Mouse (Mus musculus) erythroblast, embryonic 14.5 days (primary cell): ENCODE measurements around the gene Zfp985.
"Not testable (repeated sequence)": the region's sequence is repeated elsewhere in the genome, so short reads cannot be mapped to it uniquely, and the experiment has no call there.

Experiments
- GATA1 ChIP-seq: IDR thresholded peaks from 2 replicates; pipeline ENCODE4 v1.6.1; 2012; ENCODE audit warnings: low read length, inconsistent platforms, mixed read lengths
- TAL1 ChIP-seq: IDR thresholded peaks from 3 replicates; pipeline ENCODE4 v1.6.1; 2012; ENCODE audit warnings: low read length, inconsistent platforms, mixed read lengths

DNA sequence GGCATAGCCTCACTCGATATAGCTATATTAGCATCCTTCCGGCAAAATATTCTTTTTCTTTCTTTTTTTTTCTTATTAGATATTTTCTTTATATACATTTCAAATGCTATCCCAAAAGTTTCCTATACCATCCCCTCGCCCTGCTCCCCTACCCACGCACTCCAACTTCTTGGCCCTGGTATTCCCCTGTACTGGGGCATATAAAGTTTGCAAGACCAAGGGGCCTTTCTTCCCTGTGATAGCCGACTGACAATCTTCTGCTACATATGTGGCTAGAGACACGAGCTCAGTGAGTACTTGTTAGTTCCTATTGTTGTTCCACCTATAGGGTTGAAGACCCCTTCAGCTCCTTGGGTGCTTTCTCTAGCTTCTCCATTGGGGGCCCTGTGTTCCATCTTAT lies 53.4 kb downstream of the Zfp985 start:
- not testable (repeated sequence) for TF ChIP-seq TAL1, GATA1
